Mouse (Mus musculus) spleen, postnatal 14 days (tissue): ENCODE data around the gene AU018091.
"Not testable (repeated sequence)": the region's sequence is repeated elsewhere in the genome, so short reads cannot be mapped to it uniquely, and the experiment has no call there.

ENCODE experiments used
- DNase-seq, 2 experiments: peaks; one replicate each; pipeline ENCODE4 v3.0.0; 2021 to 2022; ENCODE audit warnings: low spot score in 2 of 2

Gene AU018091

DNA sequence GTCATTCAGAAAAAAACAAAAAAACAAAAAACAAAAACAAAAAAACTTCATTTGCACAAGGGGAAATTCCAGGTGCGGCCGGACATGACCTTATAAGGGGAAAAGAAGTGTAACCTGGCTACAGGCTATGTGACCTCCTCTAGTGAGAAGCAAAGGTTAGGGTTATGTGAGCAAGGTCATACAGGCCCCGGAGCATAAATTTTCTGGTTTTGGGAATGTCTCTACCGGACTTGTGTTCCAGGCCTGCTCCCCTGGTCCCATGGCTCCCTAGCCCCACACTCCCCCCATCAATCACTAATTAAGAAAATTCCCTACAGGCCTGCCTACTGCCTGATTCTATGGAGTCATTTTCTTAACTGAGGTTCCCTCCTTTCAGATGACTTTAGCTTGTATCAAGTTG lies 2.7 kb downstream of the AU018091 start:
- DNase-seq, result no peak

DNA sequence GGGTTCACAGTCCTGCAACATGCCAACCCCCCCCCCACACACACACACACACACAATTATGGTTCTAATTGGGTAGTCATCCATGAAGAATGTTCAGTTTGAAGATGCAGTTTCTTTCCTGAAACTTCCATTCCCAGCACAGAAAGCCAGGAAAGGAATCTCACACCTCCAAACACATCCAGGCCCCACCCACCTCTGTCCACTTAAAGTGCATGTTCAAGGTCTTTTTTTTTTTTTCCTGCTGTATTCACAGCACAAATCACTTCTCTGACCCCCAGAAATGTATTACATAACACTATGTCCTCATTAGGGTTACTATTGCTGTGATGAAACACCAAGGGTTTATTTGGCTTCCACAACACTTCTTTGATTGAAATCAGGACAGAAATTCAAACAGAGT lies 4.0 kb downstream of the AU018091 start:
- no peak for DNase-seq

DNA sequence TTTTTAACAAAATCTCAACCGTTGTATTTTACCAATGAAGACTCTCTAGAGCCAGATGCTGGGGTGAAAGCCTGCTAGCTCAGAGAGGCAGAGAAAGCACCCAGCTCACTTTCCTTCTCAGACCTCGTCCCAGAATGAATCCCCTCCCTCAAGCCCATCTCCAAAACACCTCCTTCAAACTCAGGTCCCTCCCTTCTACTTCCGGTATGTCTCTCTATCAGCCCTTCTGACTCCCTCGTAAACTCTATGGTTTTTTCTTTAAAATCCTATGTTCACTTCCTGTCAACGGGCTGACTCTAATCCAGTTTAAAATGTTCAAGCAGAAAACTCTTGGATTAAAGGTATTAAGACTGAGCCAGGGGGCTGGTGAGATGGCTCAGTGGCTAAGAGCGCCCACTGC lies 4.6 kb downstream of the AU018091 start:
- no peak for DNase-seq

- DNase-seq, result no peak
Measured at GRCm38 (mm10) chr7:3150376-3150775, 18.6 kb downstream of the AU018091 start.

DNA sequence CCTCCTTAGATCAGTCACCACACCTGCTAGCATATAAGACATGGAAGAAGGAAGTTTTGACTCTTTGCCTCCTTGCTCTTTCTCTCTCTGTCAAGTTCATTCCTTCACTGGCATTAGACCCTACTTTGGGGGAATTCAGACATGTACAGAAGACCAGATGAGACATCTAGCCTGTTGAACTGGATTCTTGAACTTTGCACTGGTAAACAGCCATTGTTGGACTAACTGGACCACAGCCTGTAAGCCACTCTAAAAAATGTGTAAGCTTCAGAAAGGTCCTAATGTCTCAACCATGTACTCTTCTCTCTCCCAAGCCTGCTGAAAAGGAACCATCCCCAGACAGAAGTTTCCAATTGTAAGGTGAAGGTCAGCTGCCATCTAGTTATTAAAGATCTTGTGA lies 22.9 kb downstream of the AU018091 start:
- no peak for DNase-seq

- no peak for DNase-seq
Measured at GRCm38 (mm10) chr7:3143329-3143728, 25.7 kb downstream of the AU018091 start.

DNA sequence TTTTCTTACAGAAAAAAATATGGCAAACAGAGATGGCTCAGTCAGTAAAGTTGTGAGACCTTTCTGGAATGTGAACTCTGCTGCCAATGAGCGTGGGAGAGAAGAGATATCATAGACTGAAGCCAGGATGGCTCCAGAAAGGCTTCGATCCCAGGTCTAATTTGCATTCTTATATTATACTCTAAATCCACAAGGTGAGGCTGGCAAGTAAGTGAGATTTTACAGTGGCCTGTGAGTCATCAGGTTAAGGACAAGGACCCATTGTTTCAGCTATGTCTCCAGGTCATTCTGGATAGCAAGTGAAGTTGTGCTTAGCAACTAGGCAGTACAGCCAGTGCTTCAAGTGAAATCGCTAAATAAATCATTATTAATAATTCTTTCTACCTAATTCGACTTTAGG lies 33.4 kb downstream of the AU018091 start:
- DNase-seq, result no peak

- no peak for DNase-seq
Measured at GRCm38 (mm10) chr7:3134654-3135053, 34.3 kb downstream of the AU018091 start.

- DNase-seq, result no peak
Measured at GRCm38 (mm10) chr7:3130342-3130741, 38.7 kb downstream of the AU018091 start.

GRCm38 (mm10) chr7:3128564-3128963 lies 40.4 kb downstream of the AU018091 start:
- DNase-seq, result not testable (repeated sequence)

GRCm38 (mm10) chr7:3111193-3111592 lies 57.8 kb downstream of the AU018091 start:
- not testable (repeated sequence) for DNase-seq

DNA sequence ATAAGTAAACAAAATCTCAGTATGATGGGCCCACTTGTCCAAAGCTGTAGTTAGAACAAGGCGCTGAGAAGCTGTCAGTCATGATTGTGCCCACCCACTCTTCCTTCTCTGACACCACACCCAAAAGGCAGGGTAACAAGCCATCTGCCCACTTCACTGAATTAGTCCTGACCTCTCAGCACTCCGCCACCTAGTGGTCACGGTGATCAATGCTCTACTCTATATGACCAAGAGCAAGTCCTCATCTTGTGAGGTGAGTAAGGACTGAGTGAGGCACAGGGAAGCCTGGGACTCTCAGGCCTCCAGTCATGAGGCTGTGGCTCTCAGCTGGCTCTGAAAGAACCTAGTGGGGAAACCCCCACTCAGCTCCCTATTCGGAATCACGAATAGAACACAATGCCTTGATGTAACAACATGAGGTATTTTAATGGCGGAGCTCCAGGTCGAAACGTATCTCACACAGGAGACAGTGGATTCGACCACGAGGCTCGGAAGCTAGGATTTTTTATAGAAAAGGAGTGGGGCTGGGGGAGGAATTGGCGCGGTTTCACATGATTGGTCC lies 62.4 kb downstream of the AU018091 start:
- not testable (repeated sequence) for DNase-seq
